Mouse (Mus musculus) granulocyte monocyte progenitor cell, adult 5-6 weeks (primary cell): ENCODE measurements around the gene Dnah7b. TPM values are rescaled to one million over a fixed set of nuclear protein-coding genes. Genes with fewer than 3 reads are reported as not detected.
"Not testable (repeated sequence)": the region's sequence is repeated elsewhere in the genome, so short reads cannot be mapped to it uniquely, and the experiment has no call there.

ENCODE experiments used
- ATAC-seq: replicated peaks from 2 replicates; pipeline ENCODE4 v1.8.0; 2016; ENCODE audit warnings: mild to moderate bottlenecking, moderate TSS enrichment, inconsistent platforms; ENCODE audit not compliant: poor library complexity, severe bottlenecking
- total RNA-seq, 2 experiments: library from RNA; stranded (forward) in 1 of 2; stranded (reverse) in 1 of 2; fragments of 200-712, 200-1000 nt in 1 of 2; fragments of >200 nt in 1 of 2; fragmentation: Nextera tagmentation in 1 of 2; gene quantifications; 2 replicates each; pipeline ENCODE4 v1.2.3; 2014 to 2017

Dnah7b gene
- total RNA-seq, 2 experiments from 2014 or later: not detected

- not testable (repeated sequence) for ATAC-seq
Measured at GRCm38 (mm10) chr1:46278911-46279565, 212.9 kb downstream of the Dnah7b start.

- not testable (repeated sequence) for ATAC-seq
Measured at GRCm38 (mm10) chr1:46294451-46294850, 228.3 kb downstream of the Dnah7b start.

GRCm38 (mm10) chr1:46325942-46326341 lies 259.8 kb downstream of the Dnah7b start:
- ATAC-seq: not testable (repeated sequence)

GRCm38 (mm10) chr1:46345301-46345700 lies 279.2 kb downstream of the Dnah7b start:
- not testable (repeated sequence) for ATAC-seq

GRCm38 (mm10) chr1:46380641-46381040 lies 314.5 kb downstream of the Dnah7b start:
- ATAC-seq: not testable (repeated sequence)

- ATAC-seq: not testable (repeated sequence)
Measured at GRCm38 (mm10) chr1:46394681-46395297, 328.7 kb downstream of the Dnah7b start.

GRCm38 (mm10) chr1:46408324-46409115 lies 342.4 kb downstream of the Dnah7b start:
- ATAC-seq: no peak

- ATAC-seq: peak; percentile 48; the same call in 1 of the 2 replicates
Measured at GRCm38 (mm10) chr1:46414798-46415197, 348.7 kb downstream of the Dnah7b start.

GRCm38 (mm10) chr1:46416946-46417345 lies 350.8 kb downstream of the Dnah7b start:
- not testable (repeated sequence) for ATAC-seq

- not testable (repeated sequence) for ATAC-seq
Measured at GRCm38 (mm10) chr1:46418966-46419365, 352.9 kb downstream of the Dnah7b start.

Other genes with a start within 250 kb of the Dnah7b start
- gene Gm5269, start 176.0 kb upstream of the Dnah7b start, total RNA-seq (2014; fragmentation: Nextera tagmentation): not detected in 2 replicates
- not detected in 2 replicates for gene Gm5269, start 176.0 kb upstream of the Dnah7b start, total RNA-seq (2017)
- gene Slc40a1, start 139.8 kb upstream of the Dnah7b start, total RNA-seq (2014; fragmentation: Nextera tagmentation): 4.6 and 11.2 TPM in 2 replicates
- gene Slc40a1, start 139.8 kb upstream of the Dnah7b start, total RNA-seq (2017): 8.6 and 10.6 TPM in 2 replicates